Mouse (Mus musculus) forebrain, embryonic 10.5 days (tissue): ENCODE measurements at regions not wholly inside any gene's neighbourhood (a gene's known extent, or its start where the extent isn't known, plus 50 kb on each side); places are given as distances from the start of the nearest gene placed in this dataset.

ENCODE experiments used
- DNase-seq: peaks from one replicate; pipeline ENCODE4 v3.0.0-alpha.2; 2017; ENCODE audit warnings: low spot score; ENCODE audit errors: extremely low spot score
- H3K27ac ChIP-seq: fragments of 300-500 bp; sonication (generic); 2 replicates; pipeline ENCODE4 v1.5.1; 2016; ENCODE audit warnings: mild to moderate bottlenecking
- H3K27me3 ChIP-seq: fragments of 300-500 bp; sonication (generic); 2 replicates; pipeline ENCODE4 v1.6.1; 2016; ENCODE audit warnings: mild to moderate bottlenecking; ENCODE audit not compliant: poor library complexity, severe bottlenecking
- H3K36me3 ChIP-seq: fragments of 300-500 bp; sonication (generic); replicated peaks from 2 replicates; pipeline ENCODE4 v1.6.1; 2016; ENCODE audit warnings: mild to moderate bottlenecking, moderate library complexity
- H3K4me1 ChIP-seq: fragments of 300-500 bp; sonication (generic); 2 replicates; pipeline ENCODE4 v1.6.1; 2016
- H3K4me3 ChIP-seq: fragments of 300-500 bp; sonication (generic); 2 replicates; pipeline ENCODE4 v1.5.1; 2016; ENCODE audit warnings: mild to moderate bottlenecking, moderate library complexity
- H3K9me3 ChIP-seq: fragments of 300-500 bp; sonication (generic); 2 replicates; pipeline ENCODE4 v1.6.1; 2016; ENCODE audit warnings: mild to moderate bottlenecking, moderate library complexity
- whole genome bisulfite sequencing: fragments of 180-500 bp; shearing (Covaris S2); methylation state at CpG from one replicate; pipeline ENCODE4 v1.1.7; 2016; 5-methylcytosine and 5-hydroxymethylcytosine counted together

DNA sequence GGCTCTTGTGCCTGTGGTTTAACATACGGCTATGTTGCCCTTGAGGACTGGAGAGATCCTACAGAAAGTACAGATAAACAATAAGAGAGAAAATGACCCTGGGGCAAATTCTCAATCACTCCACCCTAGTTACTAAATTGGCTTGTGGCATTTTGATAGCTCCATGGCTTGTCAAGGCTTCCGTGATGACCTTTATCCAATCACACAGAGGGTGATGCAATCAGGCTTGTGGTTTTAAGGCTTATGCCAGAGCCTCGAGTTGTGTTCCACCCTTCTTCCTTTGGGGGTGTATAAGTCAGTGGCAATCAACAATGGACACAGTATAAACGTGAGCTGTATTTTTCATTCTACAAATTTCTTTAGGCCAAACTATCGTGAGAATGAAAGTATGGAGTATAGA is 513.5 kb upstream of the Slit2 start:
- H3K27me3 ChIP-seq = no peaks in the 10 kb centered on the region
- 82% methylated on average over 5 of the region's 5 CpGs for WGBS
- H3K4me3 ChIP-seq = no peak overlapping the region
- no peaks in the 10 kb centered on the region for H3K4me1 ChIP-seq
- no peaks in the 10 kb centered on the region for H3K36me3 ChIP-seq
- H3K27ac ChIP-seq = no peak overlapping the region
- H3K9me3 ChIP-seq = no peaks in the 10 kb centered on the region
- DNase-seq = no peak

DNA sequence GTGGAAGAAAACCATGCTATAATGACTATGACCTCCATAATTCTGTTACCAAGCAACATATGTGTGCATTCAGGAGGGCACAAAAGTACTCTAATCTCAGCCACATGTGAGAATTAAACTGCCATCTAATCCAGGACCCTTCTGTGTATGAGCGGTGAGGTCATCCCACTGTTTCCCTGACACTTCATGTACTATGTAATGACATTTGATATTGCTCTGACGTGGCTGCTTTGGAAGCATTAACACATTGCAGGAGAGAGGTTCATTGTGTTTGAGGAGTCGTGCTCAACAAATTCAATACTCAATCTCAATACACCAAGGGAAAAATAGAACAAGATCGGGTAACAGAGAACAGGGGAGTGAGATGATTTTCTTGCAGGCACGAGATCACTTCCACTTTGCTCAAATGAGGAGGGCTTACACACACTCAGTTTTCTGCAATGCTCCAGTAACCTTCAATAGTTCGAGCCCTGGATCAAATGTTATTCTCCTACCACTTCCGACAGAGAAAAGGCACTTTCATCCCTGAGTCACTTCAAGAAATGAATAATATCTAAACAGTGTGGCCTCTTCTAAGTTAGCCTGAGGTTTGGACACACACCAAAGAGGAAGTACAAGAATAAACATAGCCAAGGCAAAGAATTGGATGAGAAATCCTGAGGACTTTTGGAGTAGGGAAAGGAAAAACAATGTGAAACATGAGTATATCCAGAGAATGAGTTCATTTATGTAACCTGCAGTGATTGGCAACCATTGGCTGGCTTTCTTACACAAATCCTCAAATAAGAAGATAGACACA is 510.7 kb upstream of the Slit2 start:
- Histone ChIP-seq H3K27me3 (no peaks in the 10 kb centered on the region), H3K36me3 (no peaks in the 10 kb centered on the region), H3K27ac (no peak overlapping the region), H3K9me3 (no peaks in the 10 kb centered on the region), H3K4me1 (no peaks in the 10 kb centered on the region), H3K4me3 (no peak overlapping the region)
- no peak for DNase-seq
- 71% methylated on average over 7 of the region's 7 CpGs for WGBS

DNA sequence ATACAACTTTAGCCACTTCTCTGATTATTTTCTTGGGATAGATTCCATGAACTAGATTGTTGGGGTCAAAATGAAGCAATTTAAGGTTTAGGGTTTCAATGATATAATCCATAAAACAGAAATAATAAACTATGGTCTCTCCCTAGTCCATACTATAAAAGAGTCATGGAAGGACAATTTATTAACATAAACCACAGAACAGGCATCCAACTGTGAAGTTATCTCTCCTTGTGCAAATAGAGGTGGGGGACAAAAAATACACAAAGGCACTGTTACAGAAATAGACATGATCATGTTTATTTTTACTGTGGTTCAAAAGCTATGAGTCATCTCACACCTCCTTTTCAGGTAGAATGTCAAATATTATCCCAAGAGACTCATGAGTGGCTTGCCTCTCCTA is 503.0 kb upstream of the Slit2 start:
- no peaks in the 10 kb centered on the region for H3K36me3 ChIP-seq
- no peaks in the 10 kb centered on the region for H3K4me1 ChIP-seq
- no peak overlapping the region for H3K4me3 ChIP-seq
- H3K27me3 ChIP-seq = no peaks in the 10 kb centered on the region
- no peak overlapping the region for H3K27ac ChIP-seq
- DNase-seq = no peak
- no peaks in the 10 kb centered on the region for H3K9me3 ChIP-seq

DNA sequence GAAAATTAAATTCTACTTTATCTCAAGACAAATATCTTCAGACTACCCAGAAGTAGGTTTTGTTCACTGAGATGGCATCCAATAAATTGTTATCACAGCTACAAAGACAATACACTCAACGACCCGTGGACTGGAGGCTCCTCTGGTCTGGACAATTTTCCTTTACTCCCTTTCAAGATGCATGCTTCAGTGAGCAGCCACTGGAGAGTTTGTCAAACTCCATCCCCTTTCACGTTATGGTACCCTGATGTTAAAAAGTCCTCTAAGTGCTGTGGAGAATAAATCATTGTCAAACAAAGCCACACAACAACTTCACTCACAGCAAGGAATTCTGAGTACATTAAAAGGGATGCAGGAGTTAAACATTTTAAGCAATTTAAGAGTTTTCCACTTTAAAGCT is 486.7 kb upstream of the Slit2 start:
- Histone ChIP-seq H3K36me3 (no peaks in the 10 kb centered on the region), H3K4me3 (no peak overlapping the region), H3K4me1 (0 out of 2 replicates have a peak, but pooled peaks cover 3% of the 10 kb centered on the region), H3K27ac (no peak overlapping the region), H3K27me3 (no peaks in the 10 kb centered on the region), H3K9me3 (no peaks in the 10 kb centered on the region)
- no peak for DNase-seq
- 27% methylated on average over 3 of the region's 3 CpGs for WGBS

DNA sequence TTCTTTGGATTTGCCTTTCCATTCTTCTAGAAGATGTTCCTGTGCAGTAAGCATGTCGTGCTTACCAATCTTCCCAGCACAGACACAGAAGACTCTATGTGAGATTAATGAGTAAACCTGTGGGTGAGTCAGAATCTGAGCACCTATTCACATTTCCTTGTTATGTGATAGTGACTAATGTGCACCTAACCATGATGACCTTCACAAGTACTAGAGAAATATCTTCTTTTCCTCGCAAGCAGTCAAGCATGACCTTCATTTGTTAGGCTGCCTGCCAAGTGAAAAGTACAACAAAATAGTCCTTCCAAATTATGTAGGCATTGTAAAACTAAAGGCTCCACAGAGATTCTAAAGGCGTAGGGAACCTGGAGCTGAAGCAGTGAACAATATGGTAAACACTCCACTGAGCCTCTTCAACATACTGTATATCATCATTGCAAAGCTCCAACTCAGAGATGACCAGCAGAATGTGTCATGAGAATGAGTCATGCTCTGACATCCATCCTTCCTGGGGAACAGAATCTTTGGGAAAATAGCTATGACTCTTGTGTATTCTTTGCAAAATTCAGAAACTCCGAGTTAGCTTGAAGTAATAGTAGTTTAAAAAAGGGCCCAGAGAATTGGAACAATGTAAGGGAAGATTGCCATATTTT is 480.0 kb upstream of the Slit2 start:
- H3K36me3 ChIP-seq = no peaks in the 10 kb centered on the region
- no peaks in the 10 kb centered on the region for H3K4me1 ChIP-seq
- no peaks in the 10 kb centered on the region for H3K27me3 ChIP-seq
- H3K9me3 ChIP-seq = no peaks in the 10 kb centered on the region
- H3K27ac ChIP-seq = no peak overlapping the region
- no peak overlapping the region for H3K4me3 ChIP-seq
- WGBS = 84% methylated on average over 4 of the region's 4 CpGs
- no peak for DNase-seq

DNA sequence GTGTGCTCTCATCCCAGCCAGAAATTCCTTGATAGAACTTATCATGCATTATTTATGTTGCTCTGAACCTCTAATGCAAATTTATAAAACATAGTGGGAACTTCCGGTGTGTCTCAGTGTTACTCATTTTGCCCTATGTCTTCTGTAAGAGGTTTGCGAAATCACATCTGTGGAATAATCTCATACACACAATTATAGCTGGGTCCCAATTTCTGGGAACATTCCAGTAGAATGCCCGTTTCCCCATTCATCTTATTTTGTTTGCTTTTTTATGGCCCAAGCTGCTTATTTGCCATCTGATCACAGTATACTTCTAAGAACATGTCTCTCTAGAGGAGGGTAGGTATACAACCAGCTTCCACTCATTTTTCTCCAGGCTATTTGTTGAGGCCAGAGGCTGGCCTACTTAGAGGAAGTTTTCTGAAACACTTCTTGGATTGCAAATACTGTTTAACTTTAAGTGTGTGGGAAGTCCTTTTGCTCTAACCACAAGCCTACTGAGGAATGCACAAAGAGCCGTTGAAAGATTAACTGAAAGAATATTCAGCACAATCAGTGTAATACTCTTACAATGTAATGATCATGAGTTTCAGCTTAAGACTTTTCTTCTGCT is 474.1 kb upstream of the Slit2 start:
- no peak for DNase-seq
- 94% methylated on average over 4 of the region's 4 CpGs for WGBS
- no peaks in the 10 kb centered on the region for H3K27me3 ChIP-seq

DNA sequence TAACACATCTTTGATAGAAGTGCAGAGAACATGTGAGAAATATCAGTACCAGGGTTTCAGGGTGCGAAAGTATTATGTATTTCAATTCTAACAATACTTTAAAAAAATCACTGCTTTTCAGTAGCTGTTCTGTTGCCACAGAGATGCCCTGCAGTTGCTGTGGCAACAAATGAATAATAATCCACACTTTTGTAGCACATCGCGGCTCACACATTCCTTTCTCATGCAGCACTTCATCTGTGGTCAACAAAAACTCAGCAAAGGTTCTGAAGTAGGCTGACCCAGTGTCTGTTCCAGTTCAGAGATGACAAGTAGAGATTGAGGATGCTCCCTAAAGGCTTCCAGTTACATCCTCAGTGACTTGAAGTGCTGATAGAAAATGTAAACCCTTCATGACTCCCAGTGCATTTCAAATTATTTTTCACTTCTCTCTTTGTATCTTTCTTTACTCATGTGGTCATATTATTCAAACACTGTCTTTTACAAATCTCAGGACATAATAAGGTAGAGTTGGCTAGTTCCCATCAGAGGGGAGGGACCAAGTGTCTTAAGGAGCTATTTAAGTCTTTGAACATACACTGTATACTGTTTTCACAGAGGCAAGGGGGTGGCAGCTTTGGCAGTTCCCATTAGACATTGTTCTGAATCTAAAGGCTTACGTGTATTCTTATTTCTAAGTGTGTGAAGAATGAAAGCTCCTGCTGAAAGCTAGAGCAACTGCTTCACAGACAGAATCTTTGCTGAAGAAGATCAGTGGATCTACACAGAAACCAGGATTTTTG is 460.6 kb upstream of the Slit2 start:
- no peak overlapping the region for H3K27ac ChIP-seq
- no peak for DNase-seq

More for the DNA sequence above, 474.1 kb upstream of the Slit2 start:
- H3K36me3 ChIP-seq = no peaks in the 10 kb centered on the region
- H3K4me3 ChIP-seq = no peak overlapping the region
- H3K27ac ChIP-seq = no peak overlapping the region
- no peaks in the 10 kb centered on the region for H3K4me1 ChIP-seq
- H3K9me3 ChIP-seq = no peaks in the 10 kb centered on the region

DNA sequence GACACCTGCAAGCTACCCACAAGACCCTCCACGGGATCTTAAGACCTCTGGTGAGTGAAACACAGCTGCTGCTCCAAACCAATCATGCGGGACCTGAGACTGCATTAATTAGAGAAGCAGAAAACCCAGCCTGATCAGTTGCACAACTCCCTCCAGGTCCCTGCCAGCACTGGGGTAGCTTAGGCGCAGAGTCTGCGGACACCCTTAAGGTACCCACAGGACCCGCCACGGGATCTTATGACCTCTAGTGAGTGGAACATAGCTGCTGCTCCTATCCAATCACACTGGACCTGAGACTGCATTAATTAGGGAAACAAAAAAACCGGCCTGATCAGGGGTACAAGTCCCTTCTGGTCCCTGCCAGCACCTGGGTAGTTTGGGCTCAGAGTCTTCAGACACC is 454.3 kb upstream of the Slit2 start:
- no peak overlapping the region for H3K4me3 ChIP-seq
- DNase-seq = no peak
- no peaks in the 10 kb centered on the region for H3K36me3 ChIP-seq
- no peak overlapping the region for H3K27ac ChIP-seq
- WGBS = 93% methylated on average over 7 of the region's 7 CpGs
- H3K9me3 ChIP-seq = peaks cover 4% of the 10 kb centered on the region; the same call in 1 of the 2 replicates
- no peaks in the 10 kb centered on the region for H3K4me1 ChIP-seq
- H3K27me3 ChIP-seq = no peaks in the 10 kb centered on the region

More for the DNA sequence above, 460.6 kb upstream of the Slit2 start:
- peaks cover 9% of the 10 kb centered on the region; the same call in 1 of the 2 replicates for H3K4me1 ChIP-seq
- no peaks in the 10 kb centered on the region for H3K9me3 ChIP-seq
- H3K27me3 ChIP-seq = no peaks in the 10 kb centered on the region
- H3K4me3 ChIP-seq = no peak overlapping the region
- 74% methylated on average over 4 of the region's 4 CpGs for WGBS
- no peaks in the 10 kb centered on the region for H3K36me3 ChIP-seq

DNA sequence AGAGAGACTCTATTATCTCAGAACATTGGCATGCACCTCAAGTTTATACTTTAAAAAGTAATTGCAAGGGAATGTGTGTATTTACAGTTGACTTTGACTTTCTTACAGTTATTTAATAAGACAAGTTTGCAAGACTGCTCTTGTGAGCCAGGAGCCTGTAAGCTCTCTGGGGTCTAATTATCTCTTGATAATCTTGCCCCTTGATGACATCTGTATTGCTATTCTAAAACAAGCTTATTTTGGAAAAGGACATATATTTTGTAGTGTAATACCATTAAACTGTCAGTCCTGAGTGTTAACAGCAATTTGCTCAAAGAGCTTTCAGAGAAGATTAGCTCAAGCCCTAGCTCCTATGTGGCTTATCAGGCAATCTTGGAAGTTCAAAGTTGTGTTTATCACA is 445.4 kb upstream of the Slit2 start:
- Histone ChIP-seq H3K9me3 (no peaks in the 10 kb centered on the region), H3K4me1 (no peaks in the 10 kb centered on the region), H3K27me3 (no peaks in the 10 kb centered on the region), H3K4me3 (no peak overlapping the region), H3K27ac (no peak overlapping the region), H3K36me3 (no peaks in the 10 kb centered on the region)
- no peak for DNase-seq

DNA sequence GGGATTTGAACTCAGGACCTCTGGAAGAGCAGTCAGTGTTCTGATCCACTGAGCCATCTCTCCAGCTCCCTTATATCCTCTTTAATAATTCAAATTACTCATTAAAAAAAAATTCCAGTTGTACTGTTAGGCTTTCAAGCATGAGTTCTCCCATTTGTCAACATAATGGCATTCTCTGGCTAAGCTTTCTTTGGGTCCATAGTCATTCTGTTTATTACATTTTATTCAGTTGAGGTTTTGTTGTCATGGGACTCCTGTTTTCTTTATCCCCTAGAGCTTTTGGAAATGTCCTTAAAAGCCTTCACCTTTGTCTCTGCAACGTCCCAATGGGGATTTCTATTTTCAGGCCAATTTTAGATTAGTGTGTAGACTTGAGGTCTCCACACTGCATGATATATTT is 440.7 kb upstream of the Slit2 start:
- no peak overlapping the region for H3K4me3 ChIP-seq
- DNase-seq = no peak
- 65% methylated on average over 1 of the region's 1 CpGs for WGBS
- no peaks in the 10 kb centered on the region for H3K9me3 ChIP-seq
- H3K4me1 ChIP-seq = no peaks in the 10 kb centered on the region
- H3K36me3 ChIP-seq = no peaks in the 10 kb centered on the region
- H3K27ac ChIP-seq = no peak overlapping the region
- no peaks in the 10 kb centered on the region for H3K27me3 ChIP-seq

DNA sequence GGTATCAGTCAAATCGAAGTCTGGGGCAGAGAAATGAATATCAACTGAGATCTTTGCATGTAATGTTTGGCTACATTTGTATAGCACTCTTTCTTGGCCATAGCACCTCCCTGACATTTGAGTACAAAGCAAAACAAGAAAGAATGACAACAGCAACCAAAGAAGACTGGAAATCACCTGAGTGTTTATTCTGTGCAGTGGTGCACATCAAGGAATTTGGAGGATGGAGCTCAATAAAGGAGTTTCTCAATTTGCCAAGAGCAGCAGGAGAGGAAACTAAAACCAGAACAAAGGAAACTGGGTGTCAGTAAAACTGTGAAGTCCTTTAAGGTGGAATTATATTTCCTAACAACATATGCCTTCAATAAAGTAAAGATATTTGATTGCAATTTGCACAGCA is 426.2 kb upstream of the Slit2 start:
- Histone ChIP-seq H3K4me1 (peaks cover 17% of the 10 kb centered on the region), H3K4me3 (no peak overlapping the region), H3K27me3 (no peaks in the 10 kb centered on the region), H3K36me3 (no peaks in the 10 kb centered on the region), H3K27ac (no peak overlapping the region), H3K9me3 (no peaks in the 10 kb centered on the region)
- WGBS = 72% methylated on average over 1 of the region's 1 CpGs
- no peak for DNase-seq

DNA sequence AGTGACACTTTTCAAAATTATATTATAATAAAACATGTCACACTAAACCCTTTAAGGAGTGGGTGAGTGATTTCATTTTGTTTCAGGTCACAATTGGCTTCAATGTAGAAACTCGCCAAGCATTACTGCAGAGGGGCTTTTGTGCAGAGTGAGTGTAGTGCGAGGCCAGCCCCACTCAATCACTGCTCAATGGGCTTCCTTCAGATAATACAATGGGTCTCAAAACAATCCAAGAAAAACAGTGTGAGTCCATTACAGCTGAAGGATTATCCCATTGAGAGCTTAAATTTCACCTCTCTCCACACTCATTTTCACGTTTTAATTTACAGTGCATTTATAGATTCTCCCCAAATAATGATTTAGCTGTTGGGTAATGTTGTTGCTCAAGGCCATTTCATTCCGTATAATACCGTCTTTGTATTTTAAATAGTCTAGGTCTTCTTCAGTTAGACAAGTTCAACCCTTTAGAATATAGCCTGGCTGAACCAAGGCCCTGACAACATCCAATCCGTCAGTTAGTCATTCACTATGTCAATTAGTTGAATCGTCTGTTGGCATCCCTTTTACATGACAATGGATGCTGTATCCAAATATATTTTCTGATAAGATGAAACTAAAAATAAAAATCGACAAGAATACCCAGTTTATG is 425.7 kb upstream of the Slit2 start:
- Histone ChIP-seq H3K9me3 (no peaks in the 10 kb centered on the region), H3K36me3 (no peaks in the 10 kb centered on the region), H3K27me3 (no peaks in the 10 kb centered on the region), H3K4me1 (peaks cover 17% of the 10 kb centered on the region), H3K4me3 (no peak overlapping the region), H3K27ac (no peak overlapping the region)
- DNase-seq = no peak
- WGBS = 36% methylated on average over 8 of the region's 8 CpGs
